Mouse (Mus musculus): ENCODE data around the gene Gm39566.

The Gm39566 gene

DNA sequence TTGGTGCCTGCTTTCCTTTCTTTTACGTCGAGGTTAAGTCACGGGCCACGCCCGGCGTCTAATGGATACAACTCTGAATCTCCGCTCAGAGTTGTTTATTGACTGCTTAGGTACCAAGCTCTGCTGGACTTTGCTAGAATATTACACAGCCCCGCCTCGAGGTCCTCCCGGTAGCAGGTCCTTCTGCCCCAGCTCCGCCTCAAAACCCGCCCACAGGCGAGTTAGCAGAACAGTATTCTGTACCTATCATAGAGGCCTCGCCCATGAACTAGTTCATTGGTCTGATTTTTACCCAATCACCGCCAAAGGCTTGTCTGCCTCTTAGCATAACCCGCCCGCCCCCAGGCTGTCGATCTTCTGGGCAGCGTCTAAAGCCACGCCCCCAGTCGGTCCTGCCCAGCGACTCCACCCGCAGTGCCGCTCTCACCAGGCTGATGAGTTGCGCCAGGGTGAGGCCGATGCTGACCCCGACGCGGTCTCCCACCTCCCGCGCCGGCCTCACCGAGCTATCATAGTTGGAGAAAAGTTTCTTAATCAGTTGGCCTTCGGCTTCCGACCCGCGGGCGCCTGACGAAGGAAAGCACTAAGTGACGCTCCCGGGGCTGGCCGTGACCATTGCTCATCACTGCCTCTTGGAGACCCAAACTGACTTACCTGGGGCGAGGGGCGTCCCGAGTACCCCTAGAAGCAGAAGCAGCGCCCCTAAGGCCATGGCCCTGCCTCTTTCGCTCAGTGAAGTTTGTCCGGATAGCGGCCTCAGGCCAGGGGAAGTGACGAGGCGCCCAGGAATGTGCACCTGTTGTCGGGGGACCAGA lies 19.7 kb downstream of the Gm39566 start, which contains the start of gene Chrnb1:
Gene Chrnb1 (minus strand): TSS at position 776 of the 815 bp plus-strand sequence.
- DNase-seq = peak; percentile 93

DNA sequence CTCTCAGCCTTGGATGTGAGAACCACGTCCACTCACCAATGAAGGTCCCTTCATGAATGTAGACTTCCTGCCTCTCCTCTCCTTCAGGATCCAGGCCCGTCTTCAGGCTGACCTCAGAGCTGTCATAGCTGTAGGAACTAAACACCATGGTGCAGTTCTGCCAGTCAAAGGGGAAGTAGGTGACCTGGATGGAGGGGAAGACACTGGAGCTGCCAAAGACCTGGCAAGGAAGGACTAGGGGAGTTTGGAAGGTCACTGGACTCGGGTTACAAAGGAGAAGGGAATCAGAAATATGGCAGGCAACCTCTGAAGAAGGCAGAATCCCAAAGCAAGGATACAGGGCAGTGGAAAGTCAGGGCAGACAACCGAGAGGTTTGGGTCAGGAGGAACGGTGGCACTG lies 21.7 kb downstream of the Gm39566 start:
- DNase-seq = no peak

DNA sequence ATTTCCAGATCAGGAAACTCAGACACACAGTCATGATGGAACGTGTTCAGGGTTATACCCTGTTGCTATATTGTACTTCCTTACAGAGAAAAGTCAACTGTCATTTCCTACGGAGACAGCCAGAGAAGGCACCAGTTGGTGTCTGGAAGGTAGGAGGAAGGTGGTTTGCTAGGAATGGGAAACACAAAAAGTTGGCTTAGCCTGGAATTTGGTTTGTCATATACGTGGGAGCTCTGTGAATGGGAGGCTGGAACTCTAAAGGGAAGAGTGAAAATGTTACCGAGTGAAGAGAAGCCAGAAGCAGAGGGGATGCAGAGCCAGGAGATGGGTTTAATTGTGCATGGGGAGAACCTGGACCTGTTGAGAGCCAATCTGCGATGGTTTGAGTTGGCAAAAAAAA lies 23.7 kb downstream of the Gm39566 start:
- no peak for DNase-seq

DNA sequence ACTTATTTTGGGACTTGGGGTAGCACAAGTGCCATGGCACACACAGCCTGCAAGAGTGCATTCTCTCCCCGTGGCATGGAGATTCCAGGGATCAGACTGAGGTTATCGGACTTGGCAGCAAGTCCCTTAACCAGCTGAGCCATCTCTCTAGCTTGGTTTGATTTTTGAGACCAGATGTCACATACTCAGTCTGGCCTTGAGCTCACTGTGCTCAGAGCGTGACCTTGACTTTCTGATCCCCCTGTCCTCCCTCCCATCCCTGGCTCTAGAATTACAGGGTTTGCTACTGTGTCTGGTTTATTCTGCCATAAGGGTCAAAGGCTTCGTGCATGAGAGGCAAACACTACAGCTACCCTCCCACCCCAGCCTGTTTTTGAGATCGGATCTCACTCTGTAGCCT lies 25.7 kb downstream of the Gm39566 start:
- no peak for DNase-seq

DNA sequence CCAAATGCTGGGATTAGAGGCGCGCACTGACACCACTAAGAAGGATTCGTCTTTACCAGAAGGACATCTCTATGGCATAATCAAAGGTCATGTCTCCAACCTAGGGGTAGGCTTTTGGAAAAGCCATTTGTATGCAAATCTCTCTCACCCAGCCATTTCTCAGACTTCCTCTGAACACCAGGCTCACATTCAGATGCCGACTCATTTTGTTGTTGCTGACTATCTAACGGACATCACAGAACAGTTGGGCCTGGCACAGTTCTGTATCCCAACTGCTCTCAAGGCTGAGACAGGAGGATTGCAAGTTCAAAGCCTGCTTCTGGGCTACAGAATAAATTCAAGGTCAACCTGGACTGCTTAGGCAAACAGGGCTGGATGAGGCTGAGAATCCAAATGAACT lies 27.8 kb downstream of the Gm39566 start:
- DNase-seq = no peak

DNA sequence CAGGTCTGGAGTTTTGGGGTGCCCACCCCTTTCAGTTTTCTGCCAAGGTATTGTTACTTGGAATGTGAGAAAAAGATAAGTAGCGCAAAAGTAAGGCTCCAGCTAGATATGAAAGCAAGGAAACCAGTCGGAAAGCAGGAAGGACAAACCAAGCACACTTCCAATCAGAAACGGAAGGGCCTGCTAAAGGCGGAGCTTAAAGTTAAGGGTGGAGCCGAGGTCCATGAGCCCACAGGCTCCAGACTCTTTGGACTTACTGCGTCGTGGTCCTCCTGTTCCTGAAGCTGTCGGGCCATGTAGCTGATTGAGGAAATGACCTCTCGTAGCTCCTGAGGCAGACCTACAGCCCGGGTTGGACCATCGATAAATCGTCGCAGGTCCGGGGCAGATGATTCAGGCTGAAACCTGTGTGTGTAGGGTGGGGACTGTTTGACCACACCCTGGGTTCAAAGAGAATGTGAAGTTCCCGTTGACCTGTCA lies 30.3 kb downstream of the Gm39566 start:
- no peak for DNase-seq

DNA sequence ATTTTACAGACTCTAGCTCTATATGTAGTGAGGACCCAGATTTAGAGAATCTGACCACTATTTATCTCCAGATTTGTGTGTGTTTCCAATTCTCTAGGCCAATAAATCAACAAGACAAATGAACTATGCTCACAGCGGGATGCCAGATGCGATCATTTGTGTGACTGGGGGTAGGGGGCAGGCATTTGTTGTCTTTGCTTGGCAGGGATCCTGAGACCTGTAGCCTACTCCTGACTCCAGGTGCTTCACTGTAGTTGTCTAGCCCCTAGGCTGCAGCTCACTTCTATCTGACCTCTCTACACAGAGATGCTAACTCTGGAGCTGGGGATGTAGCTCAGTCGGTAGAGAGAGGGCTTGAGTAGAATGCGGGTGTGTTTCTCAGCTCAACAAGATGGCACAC lies 33.3 kb downstream of the Gm39566 start:
- no peak for DNase-seq

DNA sequence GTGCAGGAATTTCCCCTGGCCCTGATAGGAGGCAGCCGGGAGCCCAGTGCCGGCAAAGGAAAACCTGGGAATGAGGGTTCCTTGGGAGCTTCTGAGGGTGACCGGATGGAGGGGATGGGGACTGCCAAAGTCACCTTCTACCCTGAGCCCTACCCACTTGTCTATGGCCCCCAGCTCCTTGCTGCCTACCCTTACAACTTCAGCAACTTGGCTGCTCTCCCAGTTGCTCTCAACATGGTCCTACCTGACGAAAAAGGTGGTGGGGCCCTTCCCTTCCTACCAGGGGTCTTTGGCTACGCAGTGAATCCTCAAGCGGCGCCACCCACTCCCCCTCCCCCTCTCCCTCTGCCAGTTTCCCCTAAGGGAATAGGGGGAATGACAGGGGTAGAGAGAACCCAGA lies 36.1 kb downstream of the Gm39566 start:
- DNase-seq = no peak

DNA sequence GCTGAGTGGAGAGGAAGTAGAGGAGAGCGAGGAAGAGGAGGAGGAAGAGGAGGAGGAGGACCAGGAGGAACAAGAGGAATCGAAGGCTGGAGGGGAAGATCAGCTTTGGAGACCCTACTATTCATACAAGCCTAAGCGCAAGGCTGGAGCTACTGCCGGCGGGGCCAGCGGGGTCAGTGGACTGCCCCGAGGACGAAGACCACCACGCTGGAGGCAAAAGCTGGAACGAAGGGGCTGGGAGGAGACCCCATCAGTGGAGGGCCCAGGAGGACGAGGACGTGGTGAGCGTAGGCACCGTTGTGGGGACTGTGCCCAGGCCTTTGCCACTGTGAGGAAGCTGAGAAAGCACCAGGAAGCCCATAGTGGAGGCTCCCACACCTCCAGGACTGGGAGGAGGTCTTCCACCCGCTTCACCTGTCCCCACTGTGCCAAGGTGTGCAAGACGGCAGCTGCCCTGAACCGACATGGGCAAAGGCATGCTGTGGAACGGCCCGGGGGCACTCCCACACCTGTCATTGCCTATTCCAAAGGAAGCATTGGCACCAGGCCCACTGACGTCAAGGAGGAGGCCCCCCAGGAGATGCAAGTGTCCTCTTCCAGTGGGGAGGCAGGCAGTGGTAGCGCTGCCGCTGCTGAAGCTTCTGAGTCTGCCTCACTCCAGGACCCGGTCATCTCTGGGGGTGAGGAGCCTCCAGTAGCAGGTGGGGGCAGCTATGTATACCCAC lies 36.7 kb downstream of the Gm39566 start:
- peak; percentile 68 for DNase-seq

DNA sequence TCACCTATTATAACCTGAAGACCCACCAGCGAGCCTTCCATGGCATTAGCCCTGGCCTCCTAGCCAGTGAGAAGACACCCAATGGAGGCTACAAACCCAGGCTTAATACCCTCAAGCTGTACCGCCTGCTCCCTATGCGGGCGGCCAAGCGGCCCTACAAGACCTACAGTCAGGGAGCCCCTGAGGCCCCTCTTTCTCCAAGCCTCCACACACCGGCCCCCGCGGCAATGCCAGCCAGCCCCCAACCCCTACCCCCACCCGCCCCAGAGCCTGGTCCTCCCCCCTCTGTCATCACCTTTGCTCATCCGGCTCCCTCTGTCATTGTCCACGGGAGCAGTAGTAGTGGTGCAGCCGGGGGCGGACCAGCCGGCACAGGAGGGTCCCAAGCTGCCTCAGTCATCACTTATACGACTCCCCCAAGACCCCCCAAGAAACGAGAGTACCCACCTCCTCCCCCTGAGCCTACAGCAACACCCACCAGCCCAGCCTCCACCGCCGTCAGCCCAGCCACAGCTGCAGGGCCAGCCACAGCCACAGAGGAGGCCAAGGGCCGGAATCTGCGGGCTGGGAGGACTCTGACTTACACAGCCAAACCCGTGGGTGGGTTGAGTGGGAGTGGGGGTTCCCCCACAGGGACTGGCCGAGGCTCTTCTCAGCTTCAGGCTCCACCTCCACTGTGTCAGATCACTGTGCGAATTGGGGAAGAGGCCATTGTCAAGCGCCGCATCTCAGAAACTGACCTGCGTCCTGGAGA lies 37.4 kb downstream of the Gm39566 start:
- DNase-seq = no peak

DNA sequence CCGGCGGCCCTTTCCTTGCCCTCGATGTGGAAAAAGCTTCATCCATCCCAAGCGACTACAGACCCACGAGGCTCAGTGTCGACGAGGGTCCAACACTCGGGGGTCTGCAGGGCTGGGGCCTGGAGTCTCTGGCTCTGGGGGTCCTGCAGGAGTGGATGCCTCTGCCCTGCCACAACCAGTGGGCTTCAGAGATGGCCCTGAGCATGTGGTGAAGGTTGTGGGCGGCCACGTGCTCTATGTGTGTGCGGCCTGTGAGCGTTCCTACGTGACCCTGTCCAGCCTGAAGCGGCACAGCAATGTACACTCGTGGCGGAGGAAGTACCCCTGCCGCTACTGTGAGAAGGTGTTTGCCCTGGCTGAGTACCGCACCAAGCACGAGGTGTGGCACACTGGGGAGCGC lies 38.6 kb downstream of the Gm39566 start:
- DNase-seq = no peak

DNA sequence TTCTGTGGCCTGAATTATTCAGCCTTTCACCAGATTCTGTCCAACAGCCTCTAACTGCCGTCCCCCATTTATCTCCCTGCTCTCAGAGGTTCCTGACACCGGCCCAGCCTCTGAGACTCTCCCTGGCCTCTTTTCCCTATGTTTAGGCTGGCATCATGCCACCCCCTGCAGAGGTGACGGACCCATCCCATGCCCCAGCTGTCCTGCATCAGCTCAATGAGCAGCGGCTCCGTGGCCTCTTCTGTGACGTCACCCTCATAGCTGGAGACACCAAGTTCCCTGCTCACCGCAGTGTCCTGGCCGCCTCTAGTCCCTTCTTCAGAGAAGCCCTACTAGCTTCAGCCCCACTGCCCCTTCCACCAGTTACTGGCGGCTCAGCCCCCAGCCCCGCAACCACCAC lies 39.4 kb downstream of the Gm39566 start:
- no peak for DNase-seq

DNA sequence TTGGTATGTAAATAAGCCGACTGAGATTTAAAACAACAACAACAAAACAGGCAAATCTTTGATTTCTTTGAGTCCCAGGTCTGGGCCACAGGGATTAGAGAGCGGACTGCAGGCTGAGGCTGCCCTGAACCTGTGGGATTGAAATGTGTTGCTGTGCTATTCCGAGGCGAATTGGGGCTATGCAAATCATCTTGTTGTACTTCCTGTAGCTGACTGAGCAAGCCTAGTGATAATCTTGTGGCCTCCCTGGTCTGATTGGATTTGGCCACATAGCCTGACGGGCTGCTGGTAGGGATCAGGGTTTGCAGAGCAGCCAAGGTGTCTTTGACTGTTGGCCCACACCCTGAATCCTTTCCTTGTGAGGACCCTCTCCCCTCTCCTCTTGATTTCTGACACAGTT lies 40.1 kb downstream of the Gm39566 start:
- no peak for DNase-seq

DNA sequence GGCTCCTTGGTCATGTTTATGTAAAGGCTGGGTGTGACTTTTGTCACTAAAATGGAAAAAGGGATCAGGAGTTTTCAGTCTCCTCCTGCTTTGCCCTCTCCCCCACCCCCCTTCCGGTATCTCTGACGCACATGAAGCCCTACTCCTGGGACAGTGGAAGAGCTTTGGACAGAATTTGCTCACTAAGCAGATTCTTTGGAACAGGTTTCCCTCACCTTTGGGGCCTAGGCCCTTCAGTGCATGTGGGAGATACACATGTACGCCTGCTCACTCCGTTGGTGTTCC lies 47.5 kb downstream of the Gm39566 start:
- peak; percentile 46 for DNase-seq

DNA sequence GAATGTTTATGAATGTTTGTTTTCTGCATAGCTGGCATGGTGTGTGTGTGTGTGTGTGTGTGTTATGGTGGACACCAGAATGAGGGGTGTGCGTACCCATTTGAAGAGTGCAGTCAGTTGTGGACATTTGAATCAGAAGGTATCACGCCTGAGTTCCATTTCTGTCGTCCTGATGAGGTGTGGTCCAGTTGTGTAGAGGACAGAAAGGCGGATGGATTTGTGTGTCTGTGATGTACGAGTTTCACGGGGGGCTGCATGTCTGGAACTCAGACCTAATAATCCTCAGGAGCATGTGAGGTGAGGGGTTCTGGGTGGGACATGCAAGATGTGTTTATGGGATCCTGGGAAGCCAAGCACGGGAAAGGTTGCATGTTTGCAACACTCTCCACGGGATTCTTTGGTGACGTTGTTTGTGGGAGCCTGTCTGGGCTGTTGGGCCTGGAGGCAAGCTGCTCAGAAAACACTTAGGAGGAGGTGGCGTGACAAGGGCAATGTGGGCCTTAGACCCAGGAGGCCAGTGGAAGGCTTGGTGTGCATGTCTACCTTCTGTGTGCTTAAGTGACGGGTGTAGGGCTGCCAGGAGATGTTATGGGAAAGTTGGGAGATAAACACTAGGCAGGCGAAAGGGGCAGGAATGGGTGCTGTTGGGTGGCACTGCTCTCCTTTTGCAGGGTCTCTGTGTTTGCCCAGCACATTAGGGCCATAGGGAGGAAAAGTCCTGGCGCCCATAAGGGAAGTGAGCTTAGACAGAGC lies 48.0 kb downstream of the Gm39566 start:
- DNase-seq = peak; percentile 53

DNA sequence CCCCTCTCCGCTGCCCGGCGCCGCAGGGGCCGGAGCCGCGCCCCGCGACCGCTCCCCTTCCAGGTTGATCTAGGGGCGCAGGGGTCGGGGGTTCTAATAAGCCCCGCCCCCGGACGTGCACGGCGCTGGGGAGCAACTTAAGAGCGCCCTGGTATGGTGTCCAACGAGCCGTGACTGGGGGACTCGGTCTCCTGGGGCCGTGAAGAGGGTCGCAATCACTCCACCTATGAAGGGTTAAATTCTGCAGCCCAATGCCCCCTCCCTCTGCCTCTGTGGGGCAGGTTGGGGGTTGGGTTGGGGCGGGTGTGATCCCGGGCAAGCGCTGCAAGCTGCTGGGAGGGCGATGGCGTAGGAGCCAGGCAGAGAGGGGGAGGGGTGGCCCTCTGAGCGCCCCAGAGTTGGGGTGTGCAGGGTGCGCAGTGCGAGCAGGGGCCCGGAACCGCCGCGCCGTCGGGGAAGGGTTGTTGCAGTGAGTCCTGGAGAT lies 48.9 kb downstream of the Gm39566 start:
- DNase-seq = peak; percentile 79

DNA sequence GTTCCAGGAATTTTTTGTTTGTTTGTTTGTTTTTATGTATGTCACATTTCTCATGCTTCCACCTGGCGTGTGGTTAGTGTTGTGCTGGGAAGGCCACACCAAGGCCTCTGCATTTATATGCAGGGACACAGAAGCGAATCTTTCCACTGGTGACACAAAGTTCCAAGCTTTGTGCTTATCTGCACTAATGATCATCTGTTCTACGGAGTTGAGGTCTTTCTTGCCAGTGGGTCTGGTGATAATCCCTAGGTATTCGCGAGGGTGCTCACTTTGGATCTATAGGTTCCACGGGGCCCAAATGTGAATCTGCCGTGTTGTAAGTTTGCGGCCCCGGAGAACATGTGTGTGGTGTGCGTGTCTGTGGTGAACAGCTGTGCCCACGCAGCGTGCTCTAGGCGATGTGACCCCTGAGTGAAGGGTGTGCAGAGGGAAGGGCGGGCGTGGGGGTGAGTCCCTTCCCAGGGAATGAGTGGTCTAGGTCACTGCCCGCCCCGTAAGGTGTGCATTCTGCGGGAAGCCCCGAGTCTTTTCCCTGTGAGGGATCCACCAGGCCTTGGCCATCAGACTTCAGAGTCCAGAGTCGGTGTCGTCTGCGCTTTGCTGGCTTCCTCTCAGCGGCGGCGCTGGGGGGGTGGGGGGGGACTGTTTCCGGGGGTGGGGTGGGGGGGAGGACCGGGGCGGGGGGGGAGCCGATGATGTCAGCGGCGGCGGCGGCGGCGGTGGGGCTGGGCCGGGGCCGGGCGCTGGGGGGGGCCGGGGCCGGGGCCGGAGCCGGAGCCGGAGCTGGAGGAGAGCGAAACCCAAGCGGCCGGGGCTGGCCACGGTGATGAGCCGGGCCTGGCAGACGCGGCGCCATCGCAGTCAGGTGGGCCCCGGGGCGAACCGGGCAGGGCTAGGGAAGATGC lies 49.6 kb downstream of the Gm39566 start, which contains the start of gene Zbtb4:
Gene Zbtb4 (plus strand): TSS at position 692 of the 905 bp plus-strand sequence.
- peak; percentile 67 for DNase-seq

DNA sequence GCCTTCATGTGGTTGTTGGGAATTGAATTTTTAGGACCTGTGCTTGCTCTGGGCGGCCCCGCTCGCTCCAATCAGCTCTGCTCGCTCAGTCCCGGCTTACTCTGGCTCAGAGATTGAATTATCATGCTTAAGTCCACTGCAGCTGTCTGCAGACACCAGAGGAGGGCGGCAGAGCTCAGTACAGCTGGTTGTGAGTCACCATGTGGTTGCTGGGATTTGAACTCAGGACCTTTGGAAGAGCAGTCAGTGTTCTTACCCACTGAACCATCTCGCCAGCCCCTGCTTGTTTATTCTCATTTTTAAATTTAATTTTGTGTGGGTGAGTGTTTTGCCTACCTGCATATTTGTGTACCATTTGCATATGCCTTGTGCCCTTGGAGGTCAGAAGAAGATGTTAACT lies 51.5 kb downstream of the Gm39566 start:
- DNase-seq = no peak

DNA sequence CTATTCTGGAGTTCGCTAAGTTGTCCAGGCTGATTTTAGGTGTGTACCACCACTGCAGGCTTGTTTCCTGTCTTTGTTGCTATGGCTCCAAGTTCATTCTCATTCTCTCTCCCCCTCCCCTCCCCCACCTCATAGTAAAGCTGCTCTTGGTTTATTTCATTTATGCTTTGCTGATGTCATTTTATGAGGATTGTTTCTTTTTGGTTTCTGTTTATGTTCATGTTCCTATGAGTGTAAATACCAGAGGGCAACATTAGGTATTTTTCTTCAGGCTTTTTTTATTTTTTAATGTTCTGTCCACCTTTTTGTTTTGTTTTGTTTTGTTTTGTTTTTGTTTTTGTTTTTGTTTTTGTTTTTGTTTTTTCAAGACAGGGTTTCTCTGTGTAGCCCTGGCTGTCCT lies 53.2 kb downstream of the Gm39566 start, which contains the start of gene Slc35g3:
Gene Slc35g3 (minus strand): TSS at position 101 of the 400 bp plus-strand sequence.
- DNase-seq = no peak
